Mouse (Mus musculus) 416B (cell line): ENCODE data around the gene Aagab.
A peak's percentile ranks its signal among the peaks of the same experiment; 100 is the strongest.

ENCODE experiments used
- DNase-seq: peaks from one replicate; pipeline ENCODE4 v3.0.0; 2011; ENCODE audit warnings: low read depth

The Aagab gene

GRCm38 (mm10) chr9:63672797-63673493, 70.5 kb downstream of the Aagab start:
- DNase-seq = peak; percentile 62

GRCm38 (mm10) chr9:63673494-63673805, 71.0 kb downstream of the Aagab start:
- no peak for DNase-seq

- peak; percentile 88 for DNase-seq
Measured at GRCm38 (mm10) chr9:63674613-63675012, 72.2 kb downstream of the Aagab start.

- DNase-seq = peak; percentile 68
Measured at GRCm38 (mm10) chr9:63677621-63678020, 75.2 kb downstream of the Aagab start.

- DNase-seq = peak; percentile 92
Measured at GRCm38 (mm10) chr9:63678076-63678475, 75.6 kb downstream of the Aagab start.

GRCm38 (mm10) chr9:63682301-63682700, 79.8 kb downstream of the Aagab start:
- peak; percentile 49 for DNase-seq

GRCm38 (mm10) chr9:63682943-63683342, 80.5 kb downstream of the Aagab start:
- DNase-seq = no peak

- DNase-seq = no peak
Measured at GRCm38 (mm10) chr9:63684277-63684676, 81.8 kb downstream of the Aagab start.

- DNase-seq = no peak
Measured at GRCm38 (mm10) chr9:63685352-63685751, 82.9 kb downstream of the Aagab start.

GRCm38 (mm10) chr9:63687413-63688015, 85.1 kb downstream of the Aagab start:
- no peak for DNase-seq

GRCm38 (mm10) chr9:63690511-63690910, 88.1 kb downstream of the Aagab start:
- peak; percentile 87 for DNase-seq

GRCm38 (mm10) chr9:63691960-63692359, 89.5 kb downstream of the Aagab start:
- DNase-seq = no peak
